Mouse (Mus musculus): Measurements from ENCODE around the gene Abl2.

- no peak for TF ChIP-seq CTCF (IDR thresholded peaks at IDR 0.05; ENCODE audit: extremely low read depth, insufficient read length, insufficient replicate concordance, low read depth, low read length)
- TF ChIP-seq POLR2A (IDR thresholded peaks at IDR 0.05; ENCODE audit: low read depth, low read length), result no peak
Measured at GRCm38 (mm10) chr1:156590357-156590756, 31.8 kb downstream of the Abl2 start.

Measured in small intestine, adult 2 months (tissue).